Mouse (Mus musculus) hindbrain, embryonic 15.5 days (tissue): ENCODE measurements at regions not wholly inside any gene's neighbourhood (a gene's known extent, or its start where the extent isn't known, plus 50 kb on each side); places are given as distances from the start of the nearest gene placed in this dataset.

ENCODE experiments used
- ATAC-seq: fragments of 200-750 bp; cut with Nextera tagmentation; 2 replicates; pipeline ENCODE4 v1.8.0; 2017; ENCODE audit warnings: low read depth, moderate number of reproducible peaks, moderate TSS enrichment; ENCODE audit not compliant: low FRiP score
- H3K27ac ChIP-seq: fragments of 300-500 bp; sonication (generic); replicated peaks from 2 replicates; pipeline ENCODE4 v1.5.1; 2015; ENCODE audit warnings: mild to moderate bottlenecking, inconsistent platforms
- H3K27me3 ChIP-seq: fragments of 300-500 bp; sonication (generic); 2 replicates; pipeline ENCODE4 v1.6.1; 2015; ENCODE audit warnings: control low read depth, inconsistent platforms
- H3K36me3 ChIP-seq: fragments of 300-500 bp; sonication (generic); 2 replicates; pipeline ENCODE4 v1.6.1; 2015; ENCODE audit warnings: control low read depth, inconsistent platforms
- H3K4me1 ChIP-seq: fragments of 300-500 bp; sonication (generic); replicated peaks from 2 replicates; pipeline ENCODE4 v1.6.1; 2015; ENCODE audit warnings: control low read depth, inconsistent platforms
- H3K4me2 ChIP-seq: fragments of 300-500 bp; sonication (generic); 2 replicates; pipeline ENCODE4 v1.6.1; 2015; ENCODE audit warnings: moderate library complexity, mild to moderate bottlenecking, inconsistent platforms
- H3K4me3 ChIP-seq: fragments of 300-500 bp; sonication (generic); 2 replicates; pipeline ENCODE4 v1.5.1; 2015; ENCODE audit warnings: mild to moderate bottlenecking, inconsistent platforms
- H3K9ac ChIP-seq: fragments of 300-500 bp; sonication (generic); 2 replicates; pipeline ENCODE4 v1.6.1; 2015; ENCODE audit warnings: inconsistent platforms
- H3K9me3 ChIP-seq: fragments of 300-500 bp; sonication (generic); 2 replicates; pipeline ENCODE4 v1.6.1; 2016; ENCODE audit warnings: control low read depth, inconsistent platforms
- WGBS: fragments of 180-500 bp; shearing (Covaris S2); methylation state at CpG from one replicate; pipeline ENCODE4 v1.1.7; 2015; 5-methylcytosine and 5-hydroxymethylcytosine counted together

- Histone ChIP-seq H3K27me3 (no peaks in the 10 kb centered on the region), H3K27ac (no peak overlapping the region), H3K9me3 (no peaks in the 10 kb centered on the region), H3K36me3 (no peaks in the 10 kb centered on the region), H3K4me3 (no peak overlapping the region), H3K4me2 (no peak overlapping the region), H3K9ac (no peak overlapping the region), H3K4me1 (no peaks in the 10 kb centered on the region)
- ATAC-seq: no peak
- 66% methylated on average over 3 of the region's 3 CpGs for WGBS
These were observed 336.3 kb upstream of the Tgfbr2 start for GRCm38 (mm10) chr9:116511450-116511849.

GRCm38 (mm10) chr9:116507756-116508155, 332.6 kb upstream of the Tgfbr2 start:
- no peak overlapping the region for H3K27ac ChIP-seq
- no peak overlapping the region for H3K4me2 ChIP-seq
- no peaks in the 10 kb centered on the region for H3K27me3 ChIP-seq
- no peaks in the 10 kb centered on the region for H3K9me3 ChIP-seq
- no peaks in the 10 kb centered on the region for H3K4me1 ChIP-seq
- no peak for ATAC-seq
- no peak overlapping the region for H3K9ac ChIP-seq
- WGBS: 87% methylated on average over 5 of the region's 5 CpGs
- no peak overlapping the region for H3K4me3 ChIP-seq
- no peaks in the 10 kb centered on the region for H3K36me3 ChIP-seq

- WGBS: 55% methylated on average over 5 of the region's 5 CpGs
- ATAC-seq: no peak
These were observed 327.7 kb upstream of the Tgfbr2 start for GRCm38 (mm10) chr9:116502831-116503230.

GRCm38 (mm10) chr9:116500951-116501350, 325.8 kb upstream of the Tgfbr2 start:
- H3K27me3 ChIP-seq: no peaks in the 10 kb centered on the region
- no peak for ATAC-seq
- no peaks in the 10 kb centered on the region for H3K36me3 ChIP-seq
- H3K9me3 ChIP-seq: no peaks in the 10 kb centered on the region
- no peak overlapping the region for H3K27ac ChIP-seq
- 85% methylated on average over 3 of the region's 3 CpGs for WGBS
- no peaks in the 10 kb centered on the region for H3K4me1 ChIP-seq
- no peak overlapping the region for H3K4me2 ChIP-seq
- no peak overlapping the region for H3K4me3 ChIP-seq
- H3K9ac ChIP-seq: no peak overlapping the region

More at GRCm38 (mm10) chr9:116502831-116503230, 327.7 kb upstream of the Tgfbr2 start:
- Histone ChIP-seq H3K9ac (no peak overlapping the region), H3K36me3 (no peaks in the 10 kb centered on the region), H3K27ac (no peak overlapping the region), H3K4me3 (no peak overlapping the region), H3K4me1 (no peaks in the 10 kb centered on the region), H3K27me3 (no peaks in the 10 kb centered on the region), H3K9me3 (no peaks in the 10 kb centered on the region), H3K4me2 (no peak overlapping the region)

GRCm38 (mm10) chr9:116491227-116491626, 316.1 kb upstream of the Tgfbr2 start:
- no peaks in the 10 kb centered on the region for H3K9me3 ChIP-seq
- no peaks in the 10 kb centered on the region for H3K36me3 ChIP-seq
- no peak overlapping the region for H3K4me3 ChIP-seq
- WGBS: 90% methylated on average over 2 of the region's 2 CpGs
- H3K4me2 ChIP-seq: no peak overlapping the region
- H3K4me1 ChIP-seq: peaks cover 4% of the 10 kb centered on the region; the same call in 1 of the 2 replicates
- H3K27ac ChIP-seq: no peak overlapping the region
- ATAC-seq: no peak
- no peak overlapping the region for H3K9ac ChIP-seq
- H3K27me3 ChIP-seq: no peaks in the 10 kb centered on the region

- H3K4me3 ChIP-seq: no peak overlapping the region
- H3K36me3 ChIP-seq: no peaks in the 10 kb centered on the region
- WGBS: 52% methylated on average over 4 of the region's 4 CpGs
- H3K27ac ChIP-seq: no peak overlapping the region
- peaks cover 4% of the 10 kb centered on the region; the same call in 1 of the 2 replicates for H3K4me1 ChIP-seq
- H3K4me2 ChIP-seq: no peak overlapping the region
- no peak overlapping the region for H3K9ac ChIP-seq
- H3K9me3 ChIP-seq: no peaks in the 10 kb centered on the region
- no peaks in the 10 kb centered on the region for H3K27me3 ChIP-seq
- no peak for ATAC-seq
These were observed 314.6 kb upstream of the Tgfbr2 start for GRCm38 (mm10) chr9:116489787-116490186.

GRCm38 (mm10) chr9:116489273-116489672, 314.1 kb upstream of the Tgfbr2 start:
- Histone ChIP-seq H3K4me2 (no peak overlapping the region), H3K4me1 (peaks cover 4% of the 10 kb centered on the region; the same call in 1 of the 2 replicates), H3K9me3 (no peaks in the 10 kb centered on the region), H3K36me3 (no peaks in the 10 kb centered on the region), H3K9ac (no peak overlapping the region), H3K27ac (0 out of 2 replicates have a peak overlapping the region, but pooled peaks have one; percentile 35), H3K27me3 (no peaks in the 10 kb centered on the region), H3K4me3 (no peak overlapping the region)
- 65% methylated on average over 5 of the region's 5 CpGs for whole genome bisulfite sequencing
- peak; percentile 68; the same call in 1 of the 2 replicates for ATAC-seq

GRCm38 (mm10) chr9:116477309-116477708, 302.1 kb upstream of the Tgfbr2 start:
- no peak overlapping the region for H3K9ac ChIP-seq
- 79% methylated on average over 3 of the region's 3 CpGs for WGBS
- no peaks in the 10 kb centered on the region for H3K9me3 ChIP-seq
- no peak overlapping the region for H3K4me3 ChIP-seq
- H3K36me3 ChIP-seq: no peaks in the 10 kb centered on the region
- H3K27me3 ChIP-seq: no peaks in the 10 kb centered on the region
- no peak overlapping the region for H3K27ac ChIP-seq
- no peak overlapping the region for H3K4me2 ChIP-seq
- no peaks in the 10 kb centered on the region for H3K4me1 ChIP-seq
- no peak for ATAC-seq

GRCm38 (mm10) chr9:116475206-116475955, 300.2 kb upstream of the Tgfbr2 start:
- ATAC-seq: peak; percentile 34; the same call in 1 of the 2 replicates
- Histone ChIP-seq H3K36me3 (no peaks in the 10 kb centered on the region), H3K4me2 (no peak overlapping the region), H3K4me1 (no peaks in the 10 kb centered on the region), H3K4me3 (no peak overlapping the region), H3K27me3 (no peaks in the 10 kb centered on the region), H3K9ac (no peak overlapping the region), H3K9me3 (no peaks in the 10 kb centered on the region), H3K27ac (no peak overlapping the region)
- WGBS: 65% methylated on average over 12 of the region's 12 CpGs

GRCm38 (mm10) chr9:116472855-116473254, 297.7 kb upstream of the Tgfbr2 start:
- H3K27me3 ChIP-seq: no peaks in the 10 kb centered on the region
- peaks cover 14% of the 10 kb centered on the region for H3K4me1 ChIP-seq
- no peaks in the 10 kb centered on the region for H3K36me3 ChIP-seq
- no peak overlapping the region for H3K9ac ChIP-seq
- H3K9me3 ChIP-seq: no peaks in the 10 kb centered on the region
- no peak overlapping the region for H3K4me3 ChIP-seq
- no peak overlapping the region for H3K27ac ChIP-seq
- ATAC-seq: no peak
- no peak overlapping the region for H3K4me2 ChIP-seq
- 79% methylated on average over 4 of the region's 4 CpGs for WGBS

GRCm38 (mm10) chr9:116468569-116469250, 293.6 kb upstream of the Tgfbr2 start:
- Histone ChIP-seq H3K27ac (peak overlapping the region; percentile 25), H3K4me2 (no peak overlapping the region), H3K27me3 (no peaks in the 10 kb centered on the region), H3K36me3 (no peaks in the 10 kb centered on the region), H3K4me3 (no peak overlapping the region), H3K9me3 (no peaks in the 10 kb centered on the region), H3K4me1 (peaks cover 14% of the 10 kb centered on the region), H3K9ac (no peak overlapping the region)
- 16% methylated on average over 10 of the region's 10 CpGs for WGBS
- 0 out of 2 replicates have a peak, but pooled peaks have one; percentile 66 for ATAC-seq

- Histone ChIP-seq H3K9me3 (no peaks in the 10 kb centered on the region), H3K4me1 (peaks cover 14% of the 10 kb centered on the region), H3K27me3 (no peaks in the 10 kb centered on the region), H3K9ac (no peak overlapping the region), H3K4me2 (no peak overlapping the region), H3K4me3 (no peak overlapping the region), H3K27ac (no peak overlapping the region), H3K36me3 (no peaks in the 10 kb centered on the region)
- 95% methylated on average over 7 of the region's 7 CpGs for WGBS
- no peak for ATAC-seq
These were observed 291.2 kb upstream of the Tgfbr2 start for GRCm38 (mm10) chr9:116466336-116466735.
